Mouse (Mus musculus) intestine, embryonic 14.5 days (tissue): ENCODE measurements around the gene Cbx7. TPM values are rescaled to one million over a fixed set of nuclear protein-coding genes. Genes with fewer than 3 reads are reported as not detected.

Experiments used
- ATAC-seq: fragments of 200-750 bp; cut with Nextera tagmentation; replicated peaks from 2 replicates; pipeline ENCODE4 v1.8.0; 2017; ENCODE audit warnings: low read depth, moderate number of reproducible peaks, moderate TSS enrichment, moderate library complexity; ENCODE audit not compliant: low FRiP score, low TSS enrichment
- DNase-seq: peaks from one replicate; pipeline ENCODE4 v3.0.0-alpha.2; 2018; ENCODE audit warnings: low spot score
- H3K27ac ChIP-seq: fragments of 300-500 bp; sonication (generic); 2 replicates; pipeline ENCODE4 v1.5.1; 2014; ENCODE audit warnings: low read depth, mild to moderate bottlenecking, control low read depth
- H3K27me3 ChIP-seq: fragments of 300-500 bp; sonication (generic); replicated peaks from 2 replicates; pipeline ENCODE4 v1.6.1; 2014; ENCODE audit warnings: low read length, control low read depth; ENCODE audit not compliant: control insufficient read depth, insufficient read depth
- H3K36me3 ChIP-seq: fragments of 300-500 bp; sonication (generic); 2 replicates; pipeline ENCODE4 v1.6.1; 2014; ENCODE audit warnings: low read length, control low read depth; ENCODE audit not compliant: control insufficient read depth, insufficient read depth
- H3K4me1 ChIP-seq: fragments of 300-500 bp; sonication (generic); replicated peaks from 2 replicates; pipeline ENCODE4 v1.6.1; 2014; ENCODE audit warnings: low read length, control low read depth, mixed read lengths; ENCODE audit not compliant: control insufficient read depth, insufficient read depth
- H3K4me2 ChIP-seq: fragments of 300-500 bp; sonication (generic); 2 replicates; pipeline ENCODE4 v1.6.1; 2014; ENCODE audit warnings: low read length
- H3K4me3 ChIP-seq: fragments of 300-500 bp; sonication (generic); 2 replicates; pipeline ENCODE4 v1.5.1; 2014; ENCODE audit warnings: low read depth, low read length, control low read depth, mixed read lengths
- H3K9ac ChIP-seq: fragments of 300-500 bp; sonication (generic); 2 replicates; pipeline ENCODE4 v1.6.1; 2014; ENCODE audit warnings: mild to moderate bottlenecking, low read length
- H3K9me3 ChIP-seq: fragments of 300-500 bp; sonication (generic); 2 replicates; pipeline ENCODE4 v1.6.1; 2016; ENCODE audit warnings: low read length, control low read depth; ENCODE audit not compliant: control insufficient read depth
- WGBS: fragments of 180-500 bp; shearing (Covaris S2); extraction: QIAGEN DNeasy Blood & Tissue Kit; methylation state at CpG from one replicate; pipeline ENCODE4 v1.1.7; 2014; 5-methylcytosine and 5-hydroxymethylcytosine counted together
- polyA plus RNA-seq: library from polyadenylated mRNA; unstranded; fragments of >200 nt; fragmentation: Nextera tagmentation; extraction: Ambion mirVana; gene quantifications from 2 replicates; pipeline ENCODE4 v1.2.1, GENCODE M21; 2014

Cbx7 gene
- polyA plus RNA-seq, 1 experiment from 2014 or later, result 6.2 TPM

DNA sequence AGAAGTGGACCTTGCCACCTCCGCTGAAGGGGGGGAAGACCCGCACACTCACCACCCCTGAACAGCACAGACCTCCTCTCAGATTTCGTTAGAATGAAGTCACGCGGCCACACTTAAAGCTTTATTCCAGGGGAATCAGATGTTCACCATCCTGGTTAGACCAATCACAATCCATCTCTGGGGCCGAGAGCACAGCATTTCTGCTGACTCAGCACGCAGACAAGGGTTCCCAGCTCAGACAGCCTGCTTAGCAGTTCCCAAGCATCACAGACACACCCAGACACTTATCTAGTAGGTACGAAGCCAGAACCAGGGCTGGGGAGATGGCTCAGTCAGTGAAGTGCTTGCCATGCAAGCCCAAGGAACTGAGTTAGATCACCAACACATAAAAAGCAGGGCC is 15.3 kb upstream of the Cbx7 start:
- H3K4me2 ChIP-seq, result no peak overlapping the region

DNA sequence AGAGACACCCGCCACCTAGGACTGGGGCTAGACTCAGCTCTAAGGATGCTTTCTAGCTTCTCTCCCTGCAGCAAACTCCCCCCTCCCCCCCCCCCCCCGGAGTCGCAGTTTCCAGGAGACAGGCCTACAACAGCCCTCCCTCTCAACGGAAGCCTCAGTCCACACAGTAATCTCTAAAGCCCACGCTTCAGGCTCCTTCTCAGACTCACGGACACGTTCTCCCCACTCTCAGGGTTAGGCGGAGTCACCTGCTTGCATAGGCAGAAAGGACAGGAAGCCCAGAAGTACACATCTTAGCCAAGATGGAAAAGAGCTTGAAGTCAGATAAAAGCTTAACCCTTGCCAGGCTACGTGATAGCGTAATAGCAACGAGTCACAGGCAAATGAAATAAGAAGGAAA is 14.6 kb upstream of the Cbx7 start:
- Histone ChIP-seq H3K4me1 (0 out of 2 replicates have a peak, but pooled peaks cover 5% of the 10 kb centered on the region), H3K9me3 (no peaks in the 10 kb centered on the region), H3K9ac (no peak overlapping the region), H3K4me3 (no peak overlapping the region), H3K27me3 (no peaks in the 10 kb centered on the region), H3K27ac (no peak overlapping the region), H3K4me2 (no peak overlapping the region), H3K36me3 (no peaks in the 10 kb centered on the region)
- ATAC-seq (no peak), DNase-seq (no peak)
- 62% methylated on average over 9 of the region's 11 CpGs for WGBS

More for the DNA sequence above, 15.3 kb upstream of the Cbx7 start:
- 69% methylated on average over 8 of the region's 8 CpGs for WGBS
- H3K4me1 ChIP-seq, result 0 out of 2 replicates have a peak, but pooled peaks cover 5% of the 10 kb centered on the region
- ATAC-seq, result no peak
- H3K9me3 ChIP-seq, result no peaks in the 10 kb centered on the region
- no peaks in the 10 kb centered on the region for H3K27me3 ChIP-seq
- H3K27ac ChIP-seq, result no peak overlapping the region
- DNase-seq, result no peak
- no peaks in the 10 kb centered on the region for H3K36me3 ChIP-seq
- H3K9ac ChIP-seq, result no peak overlapping the region
- no peak overlapping the region for H3K4me3 ChIP-seq

DNA sequence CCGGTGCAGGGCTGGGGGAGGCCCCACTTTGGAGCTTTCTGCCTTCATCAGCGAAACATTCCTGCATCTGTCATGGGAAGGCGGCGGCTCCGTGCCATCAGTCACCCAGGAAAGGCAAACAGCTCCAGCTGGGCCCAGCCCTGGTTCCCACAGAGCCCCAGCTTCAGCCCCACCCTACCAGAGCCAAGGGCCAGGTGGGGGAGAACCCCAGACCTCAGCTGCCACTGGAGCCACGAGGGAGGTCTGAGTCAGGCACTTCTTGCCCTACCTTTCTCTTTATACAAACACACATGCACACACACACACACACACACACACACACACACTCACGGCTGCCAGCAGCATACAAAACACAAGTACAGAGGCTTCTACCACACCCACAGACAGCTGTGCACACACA is 13.2 kb upstream of the Cbx7 start:
- H3K27me3 ChIP-seq, result no peaks in the 10 kb centered on the region
- H3K4me1 ChIP-seq, result 0 out of 2 replicates have a peak, but pooled peaks cover 5% of the 10 kb centered on the region
- DNase-seq (no peak), ATAC-seq (peak; percentile 40; the same call in 1 of the 2 replicates)
- WGBS, result 23% methylated on average over 7 of the region's 7 CpGs
- no peaks in the 10 kb centered on the region for H3K9me3 ChIP-seq
- H3K27ac ChIP-seq, result no peak overlapping the region
- H3K9ac ChIP-seq, result no peak overlapping the region
- H3K36me3 ChIP-seq, result no peaks in the 10 kb centered on the region
- no peak overlapping the region for H3K4me3 ChIP-seq
- H3K4me2 ChIP-seq, result no peak overlapping the region

DNA sequence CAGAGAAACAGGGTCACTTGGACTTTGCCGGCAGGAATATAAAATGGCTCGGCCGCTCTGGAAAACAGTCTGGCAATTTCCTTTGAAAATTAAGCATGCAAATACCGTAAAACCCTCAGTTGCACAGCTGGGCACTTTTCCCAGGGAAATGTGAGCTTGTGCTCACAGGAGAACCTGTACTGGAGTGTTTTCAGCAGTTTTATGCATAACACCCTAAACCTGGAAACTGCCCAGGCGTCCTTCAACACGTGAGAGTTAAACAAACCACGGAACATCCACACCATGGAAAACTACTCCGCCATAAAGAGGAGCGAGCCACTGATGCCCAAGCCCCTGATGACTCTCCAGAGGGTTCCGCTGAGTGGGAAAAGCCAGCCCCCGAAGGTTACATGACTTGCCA is 9.8 kb upstream of the Cbx7 start:
- no peak overlapping the region for H3K4me3 ChIP-seq
- no peaks in the 10 kb centered on the region for H3K27me3 ChIP-seq
- H3K4me1 ChIP-seq, result 0 out of 2 replicates have a peak, but pooled peaks cover 5% of the 10 kb centered on the region
- H3K9ac ChIP-seq, result no peak overlapping the region
- H3K9me3 ChIP-seq, result no peaks in the 10 kb centered on the region
- ATAC-seq (no peak), DNase-seq (no peak)
- no peak overlapping the region for H3K4me2 ChIP-seq
- no peak overlapping the region for H3K27ac ChIP-seq
- WGBS, result 70% methylated on average over 11 of the region's 11 CpGs
- H3K36me3 ChIP-seq, result no peaks in the 10 kb centered on the region

DNA sequence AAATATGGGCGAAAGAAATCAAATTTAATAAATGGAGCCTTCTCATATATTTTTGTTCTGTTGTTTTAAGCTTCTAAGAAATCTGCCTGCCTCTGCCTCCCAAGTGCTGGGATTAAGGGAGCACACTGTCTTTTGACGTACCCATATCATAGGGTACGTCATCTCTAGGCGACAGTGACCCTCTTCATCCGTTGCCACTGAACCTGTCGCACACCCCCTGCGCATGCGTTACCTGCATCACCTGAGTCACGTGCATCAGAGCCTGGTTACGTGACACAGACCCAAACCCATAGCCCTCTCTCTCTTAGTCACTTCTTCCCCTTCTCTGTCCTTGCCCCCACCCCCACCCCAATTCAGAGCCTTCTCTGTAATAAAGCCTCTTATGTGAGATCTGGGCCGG is 1.3 kb upstream of the Cbx7 start:
- Histone ChIP-seq H3K9me3 (no peaks in the 10 kb centered on the region), H3K4me2 (no peak overlapping the region), H3K27ac (no peak overlapping the region), H3K9ac (no peak overlapping the region), H3K4me3 (no peak overlapping the region), H3K27me3 (no peaks in the 10 kb centered on the region), H3K4me1 (no peaks in the 10 kb centered on the region), H3K36me3 (no peaks in the 10 kb centered on the region)
- 95% methylated on average over 11 of the region's 11 CpGs for WGBS
- ATAC-seq (no peak), DNase-seq (no peak)

DNA sequence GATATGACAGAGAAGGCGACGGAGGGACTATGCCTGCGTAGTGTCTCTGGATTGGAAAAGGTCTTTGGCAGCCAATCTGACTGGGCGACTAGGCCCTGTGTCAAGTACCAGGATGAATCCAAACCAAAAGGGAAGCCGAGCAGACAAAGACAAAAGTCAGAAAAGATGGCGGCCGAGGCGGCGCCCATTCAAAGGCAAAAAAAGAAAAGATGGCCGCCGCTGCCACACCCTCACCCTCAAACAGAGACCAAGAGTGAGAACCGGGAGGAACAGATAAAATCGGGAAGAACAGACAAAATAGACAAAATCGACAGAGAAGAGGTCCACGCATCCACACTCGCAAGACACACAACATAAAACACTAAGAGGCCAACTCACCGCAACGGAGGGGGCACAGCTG is 428 bp downstream of the Cbx7 start:
- H3K9ac ChIP-seq, result no peak overlapping the region
- no peaks in the 10 kb centered on the region for H3K9me3 ChIP-seq
- no peaks in the 10 kb centered on the region for H3K36me3 ChIP-seq
- no peak overlapping the region for H3K4me3 ChIP-seq
- WGBS, result 95% methylated on average over 18 of the region's 18 CpGs
- H3K27me3 ChIP-seq, result no peaks in the 10 kb centered on the region
- DNase-seq (no peak), ATAC-seq (no peak)
- H3K27ac ChIP-seq, result no peak overlapping the region
- H3K4me1 ChIP-seq, result no peaks in the 10 kb centered on the region
- no peak overlapping the region for H3K4me2 ChIP-seq

DNA sequence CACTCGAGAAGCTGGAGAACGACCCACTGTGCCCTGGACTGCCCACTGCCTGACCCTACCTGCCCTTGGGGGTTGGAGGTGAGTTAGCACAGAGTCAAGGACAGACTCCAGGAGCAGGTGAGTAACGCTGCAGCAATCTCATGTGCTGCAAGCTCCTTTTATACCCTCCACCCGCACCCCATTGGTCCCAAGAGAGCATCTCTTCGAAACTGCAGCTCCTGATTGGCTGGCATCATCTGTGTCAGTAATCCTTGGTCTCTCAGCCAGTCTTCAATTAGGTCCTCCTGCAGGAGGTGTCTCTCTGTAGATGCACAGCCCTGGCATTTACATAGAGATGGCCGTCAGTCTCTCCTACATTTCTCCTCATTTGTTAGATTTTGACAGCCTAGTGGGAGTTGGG is 3.6 kb downstream of the Cbx7 start:
- no peak overlapping the region for H3K4me2 ChIP-seq
- DNase-seq (no peak), ATAC-seq (no peak)
- WGBS, result 85% methylated on average over 6 of the region's 6 CpGs
- no peaks in the 10 kb centered on the region for H3K27me3 ChIP-seq
- H3K27ac ChIP-seq, result no peak overlapping the region
- H3K9me3 ChIP-seq, result no peaks in the 10 kb centered on the region
- no peaks in the 10 kb centered on the region for H3K36me3 ChIP-seq
- H3K4me1 ChIP-seq, result no peaks in the 10 kb centered on the region
- no peak overlapping the region for H3K9ac ChIP-seq
- H3K4me3 ChIP-seq, result no peak overlapping the region

DNA sequence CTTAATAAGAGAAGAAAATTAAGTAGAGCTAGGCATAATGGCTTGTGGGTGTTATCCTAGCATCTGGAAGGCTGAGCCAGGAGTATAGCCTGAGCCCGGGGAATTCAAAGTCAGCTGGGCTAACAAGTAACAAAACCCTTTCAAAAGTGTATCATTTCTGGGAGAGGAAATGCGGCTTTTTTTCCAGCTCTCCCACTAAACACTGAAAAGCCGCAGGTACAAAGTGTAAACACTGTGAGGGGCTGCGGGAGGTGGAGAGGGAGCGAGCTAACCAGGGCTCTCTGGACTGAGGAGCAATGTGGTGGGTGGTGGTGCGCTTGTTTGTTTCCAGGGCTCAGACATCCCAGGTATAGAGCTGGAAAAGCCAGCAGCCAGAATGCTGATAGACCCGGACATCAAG is 6.5 kb downstream of the Cbx7 start:
- Histone ChIP-seq H3K36me3 (no peaks in the 10 kb centered on the region), H3K9me3 (no peaks in the 10 kb centered on the region), H3K27me3 (no peaks in the 10 kb centered on the region), H3K4me1 (no peaks in the 10 kb centered on the region), H3K4me2 (no peak overlapping the region), H3K9ac (no peak overlapping the region), H3K27ac (no peak overlapping the region), H3K4me3 (no peak overlapping the region)
- ATAC-seq (no peak), DNase-seq (no peak)
- 78% methylated on average over 7 of the region's 7 CpGs for whole genome bisulfite sequencing

DNA sequence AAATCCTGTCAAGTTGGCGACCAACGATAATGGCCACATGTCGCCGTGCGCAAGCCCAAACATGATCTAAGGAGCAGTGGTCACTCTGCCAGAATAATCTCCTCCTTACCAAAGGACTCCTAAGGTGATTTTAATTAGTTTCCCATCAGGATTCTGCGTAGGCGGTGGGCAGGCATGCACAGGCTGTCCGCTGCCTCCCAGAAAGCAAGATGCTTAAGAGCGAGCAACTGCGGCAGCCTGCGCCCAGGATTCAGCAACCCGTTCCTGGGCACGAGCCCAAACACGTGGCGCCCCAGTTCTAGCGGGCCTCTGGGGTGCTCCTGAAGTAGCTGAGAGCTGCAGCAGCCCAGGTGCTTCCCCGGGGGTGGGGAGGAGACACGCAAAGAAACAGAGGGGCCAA is 8.3 kb downstream of the Cbx7 start:
- H3K9ac ChIP-seq, result no peak overlapping the region
- no peak for DNase-seq
- no peaks in the 10 kb centered on the region for H3K4me1 ChIP-seq
- H3K4me2 ChIP-seq, result no peak overlapping the region
- H3K27me3 ChIP-seq, result no peaks in the 10 kb centered on the region
- H3K9me3 ChIP-seq, result no peaks in the 10 kb centered on the region
- no peak overlapping the region for H3K4me3 ChIP-seq
- ATAC-seq, result no peak
- 90% methylated on average over 18 of the region's 18 CpGs for WGBS
- H3K36me3 ChIP-seq, result no peaks in the 10 kb centered on the region
- H3K27ac ChIP-seq, result no peak overlapping the region
